Mouse (Mus musculus) MEL-GATA-1-ER (cell line): Measurements from ENCODE around the gene Macf1.

Experiments used
- DNase-seq: peaks from one replicate; pipeline ENCODE4 v3.0.0-alpha.2; 2012; ENCODE audit warnings: low read depth; ENCODE audit errors: extremely low read depth

The Macf1 gene

DNA sequence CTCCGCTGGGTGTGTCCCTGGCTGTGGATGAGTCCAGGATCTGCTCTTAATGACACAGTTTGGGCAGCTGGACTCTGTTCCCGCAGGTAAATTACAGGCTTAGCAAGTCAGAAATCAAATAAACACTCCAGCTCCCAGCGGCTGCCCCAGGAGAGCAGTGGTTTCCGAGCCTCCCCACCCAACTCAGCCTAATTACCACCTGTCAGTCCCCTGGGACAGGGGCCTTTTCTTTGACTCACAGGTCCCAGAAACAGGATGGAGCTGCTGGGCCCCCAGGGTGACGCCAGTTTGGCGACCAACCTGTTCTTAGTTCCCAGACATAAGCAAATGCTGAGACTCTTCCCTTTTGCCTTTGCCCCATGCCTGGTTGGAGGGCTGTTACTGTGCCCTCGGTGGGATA is 372.3 kb downstream of the Macf1 start:
- no peak for DNase-seq

DNA sequence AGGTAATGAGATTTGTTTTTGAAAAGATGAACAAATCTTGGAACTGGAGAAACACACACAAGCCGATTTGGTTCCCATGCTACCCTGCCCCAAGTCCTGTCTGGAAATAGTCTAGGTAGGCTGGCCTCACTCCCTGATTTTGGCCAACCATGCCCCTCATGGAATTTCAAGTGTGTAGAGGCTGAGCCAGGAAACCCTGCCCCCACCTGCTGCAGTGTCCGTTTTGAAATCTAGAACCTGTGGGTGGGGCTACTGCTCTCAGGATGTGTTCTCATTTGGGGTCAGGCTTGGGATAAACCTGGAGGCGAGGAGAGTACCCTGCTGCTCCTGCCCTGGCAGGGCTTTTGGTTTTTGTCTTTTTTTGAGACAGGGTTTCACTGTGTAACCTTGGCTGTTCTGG is 375.9 kb downstream of the Macf1 start:
- no peak for DNase-seq

DNA sequence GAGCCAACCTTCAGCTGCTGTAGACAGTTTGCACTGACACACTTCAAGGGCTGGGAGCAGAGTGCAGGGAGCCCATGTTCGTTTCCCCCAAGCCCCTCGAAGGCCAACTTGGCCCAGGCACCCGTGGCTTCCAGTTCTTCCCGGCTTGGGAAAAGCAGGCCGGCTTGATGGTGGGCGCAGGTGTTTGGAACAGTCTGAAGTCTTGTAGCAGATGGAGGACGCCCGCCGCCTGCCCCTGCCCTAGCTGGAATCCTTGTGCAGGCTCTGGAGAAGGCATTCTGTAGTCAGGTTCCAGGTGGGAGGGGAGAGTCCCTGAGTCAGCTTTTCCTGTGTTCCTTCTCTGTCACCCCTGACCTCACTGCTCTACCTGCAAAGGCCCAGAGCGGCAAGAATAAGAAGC is 377.2 kb downstream of the Macf1 start:
- DNase-seq: no peak

DNA sequence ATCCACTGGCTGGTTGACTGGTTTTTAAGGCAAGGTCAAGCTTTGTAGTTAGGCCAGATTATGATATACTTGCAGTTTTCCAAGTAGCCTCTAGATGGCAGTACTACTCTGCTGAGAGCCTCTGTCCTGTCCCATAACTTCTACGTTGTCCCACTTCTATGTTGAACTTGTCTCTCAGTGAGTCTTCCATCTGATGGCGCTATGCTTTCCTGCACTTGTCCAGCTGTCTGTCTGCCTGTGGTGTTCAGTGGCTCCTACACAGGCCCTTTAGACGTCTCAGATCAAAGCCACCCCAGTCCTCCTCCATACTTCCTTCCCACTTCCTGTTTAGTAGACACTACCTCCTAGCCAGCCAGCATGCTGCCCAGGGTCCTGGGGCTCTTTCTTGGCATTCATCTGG is 378.4 kb downstream of the Macf1 start:
- peak; percentile 43 for DNase-seq
